Mouse (Mus musculus) liver, postnatal 0 days (tissue): Measurements from ENCODE around the gene Dvl2.

Experiments used
- CTCF ChIP-seq: sonication (generic); IDR thresholded peaks from 2 replicates; pipeline ENCODE4 v1.5.1; 2016; ENCODE audit warnings: antibody characterized with exemption, low read depth
- EP300 ChIP-seq: IDR thresholded peaks from 2 replicates; pipeline ENCODE4 v1.6.1; 2016; ENCODE audit warnings: antibody characterized with exemption, low read depth, mild to moderate bottlenecking

- TF ChIP-seq CTCF (no peak), EP300 (no peak)
Measured at GRCm38 (mm10) chr11:70029130-70029801, 28.9 kb downstream of the Dvl2 start.
